In the genomic region with DNA sequence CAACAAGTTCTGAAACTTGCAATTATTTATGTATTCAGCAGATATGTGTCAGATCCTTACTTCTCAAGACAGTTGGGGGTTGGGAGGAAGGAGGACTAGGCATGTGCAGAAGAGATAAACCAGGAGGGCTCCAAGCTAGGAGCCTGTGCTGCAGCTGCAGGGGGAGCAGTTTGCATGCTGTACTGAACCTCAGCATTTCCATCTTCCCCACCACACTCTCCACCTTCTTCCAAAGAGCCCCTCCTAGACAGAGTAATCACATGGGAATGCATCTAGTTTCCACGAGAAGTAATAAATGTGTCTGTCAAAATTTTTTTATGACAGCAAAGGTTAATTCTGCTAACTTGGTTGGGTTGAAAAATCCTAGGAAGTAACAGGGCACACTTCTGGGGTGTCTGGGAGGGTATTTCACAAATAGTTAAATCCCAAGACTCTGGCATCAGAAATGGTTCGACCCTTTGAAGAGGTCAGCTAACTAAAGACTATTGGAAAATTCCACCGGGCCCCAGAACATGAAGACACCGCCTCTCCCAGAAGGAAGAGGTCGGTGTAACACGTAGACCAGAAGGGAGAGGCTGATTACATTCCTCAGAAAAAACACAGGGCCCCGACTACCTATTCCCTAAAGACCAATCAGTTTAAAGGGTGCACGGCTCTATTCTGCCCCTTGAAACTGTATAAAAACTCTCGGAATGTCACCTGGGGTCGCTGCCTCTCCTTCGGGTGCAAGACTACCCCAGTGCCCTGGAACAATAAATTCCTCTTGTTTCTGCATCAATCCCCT, we compare ENCODE assay signal across 20 mouse cellular contexts.
DNase-seq lines count a peak whose midpoint lies in the region; ATAC-seq and TF ChIP-seq lines count a peak whose summit lies in the region.
"Had no signal": no experiment of that assay in that cellular context is flagged by ENCODE, and none has a peak within 500 bp of the region (broad histone marks: within the 10 kb centered on the region; RNA-seq: fewer than 3 reads in every experiment).

No protein-coding gene starts in this region.

- no peak overlapping the region for H3K4me3 ChIP-seq in forebrain, postnatal 0 days (ENCODE audit: low read depth, low read length)
- H3K4me3 ChIP-seq in forebrain, embryonic 15.5 days = no peak overlapping the region
- no peak overlapping the region for H3K4me3 ChIP-seq in intestine, embryonic 14.5 days (ENCODE audit: low read depth, low read length)
- no peak overlapping the region for H3K4me3 ChIP-seq in intestine, postnatal 0 days (ENCODE audit: low read depth, low read length)
- H3K4me3 ChIP-seq in midbrain, postnatal 0 days (ENCODE audit: low read depth, low read length) = no peak overlapping the region
- H3K4me3 ChIP-seq in midbrain, embryonic 13.5 days (replicated peaks) = no peak overlapping the region
- no peak overlapping the region for H3K4me3 ChIP-seq in intestine, embryonic 15.5 days (replicated peaks)
- H3K4me3 ChIP-seq in heart, embryonic 11.5 days (ENCODE audit: low read depth, low read length) = no peak overlapping the region
- H3K4me3 ChIP-seq: forebrain, embryonic 12.5 days; gastrocnemius, adult 2 months; heart, embryonic 13.5 days had no signal

- no peak overlapping the region for H3K9ac ChIP-seq in forebrain, postnatal 0 days
- no peak overlapping the region for H3K9ac ChIP-seq in forebrain, embryonic 15.5 days (replicated peaks)
- no peak overlapping the region for H3K9ac ChIP-seq in intestine, embryonic 14.5 days (ENCODE audit: low read length)
- H3K9ac ChIP-seq in intestine, postnatal 0 days (ENCODE audit: low read depth, low read length) = no peak overlapping the region
- H3K9ac ChIP-seq in midbrain, postnatal 0 days (replicated peaks; ENCODE audit: low read length, poor library complexity, severe bottlenecking) = no peak overlapping the region
- H3K9ac ChIP-seq in midbrain, embryonic 13.5 days (replicated peaks) = no peak overlapping the region
- H3K9ac ChIP-seq in intestine, embryonic 15.5 days = no peak overlapping the region
- H3K9ac ChIP-seq in heart, embryonic 11.5 days (ENCODE audit: low read depth, low read length) = no peak overlapping the region
- H3K9ac ChIP-seq: forebrain, embryonic 12.5 days; heart, embryonic 13.5 days; hindbrain, embryonic 14.5 days had no signal

- H3K36me3 ChIP-seq in forebrain, postnatal 0 days (ENCODE audit: insufficient read depth) = no peaks in the 10 kb centered on the region
- H3K36me3 ChIP-seq in forebrain, embryonic 15.5 days = no peaks in the 10 kb centered on the region
- H3K36me3 ChIP-seq in intestine, embryonic 14.5 days (ENCODE audit: control insufficient read depth, insufficient read depth, low read length) = no peaks in the 10 kb centered on the region
- no peaks in the 10 kb centered on the region for H3K36me3 ChIP-seq in intestine, postnatal 0 days (ENCODE audit: control insufficient read depth, insufficient read depth)
- no peaks in the 10 kb centered on the region for H3K36me3 ChIP-seq in midbrain, postnatal 0 days (ENCODE audit: insufficient read depth, low read length)
- no peaks in the 10 kb centered on the region for H3K36me3 ChIP-seq in midbrain, embryonic 13.5 days
- no peaks in the 10 kb centered on the region for H3K36me3 ChIP-seq in intestine, embryonic 15.5 days
- H3K36me3 ChIP-seq in heart, embryonic 11.5 days (ENCODE audit: control insufficient read depth, insufficient read depth, low read length) = no peaks in the 10 kb centered on the region
- H3K36me3 ChIP-seq: forebrain, embryonic 12.5 days; heart, embryonic 13.5 days had no signal

- H3K27ac ChIP-seq in forebrain, postnatal 0 days (ENCODE audit: low read depth, low read length) = no peak overlapping the region
- H3K27ac ChIP-seq in forebrain, embryonic 15.5 days (replicated peaks) = no peak overlapping the region
- no peak overlapping the region for H3K27ac ChIP-seq in intestine, embryonic 14.5 days (ENCODE audit: low read depth)
- no peak overlapping the region for H3K27ac ChIP-seq in intestine, postnatal 0 days (ENCODE audit: low read depth, low read length)
- H3K27ac ChIP-seq in midbrain, postnatal 0 days (ENCODE audit: low read depth, low read length) = no peak overlapping the region
- no peak overlapping the region for H3K27ac ChIP-seq in midbrain, embryonic 13.5 days
- H3K27ac ChIP-seq in intestine, embryonic 15.5 days = peak overlapping the region; percentile 10; the same call in 1 of the 2 replicates
- H3K27ac ChIP-seq in heart, embryonic 11.5 days (ENCODE audit: low read depth, low read length) = no peak overlapping the region
- H3K27ac ChIP-seq: forebrain, embryonic 12.5 days; gastrocnemius, adult 2 months; heart, embryonic 13.5 days; hindbrain, embryonic 14.5 days had no signal

- no peak for DNase-seq in forebrain, postnatal 0 days
- DNase-seq in intestine, embryonic 14.5 days (ENCODE audit: low spot score) = peak; percentile 50
- DNase-seq in midbrain, postnatal 0 days (ENCODE audit: low spot score) = peak; percentile 28
- DNase-seq: adrenal gland, postnatal 14 days; cerebellum, adult 18-20 months; cerebellum, adult 9-11 months; gastrocnemius, adult 2 months; gastrocnemius, postnatal 25 days; heart, postnatal 36 days; kidney, adult 11 months had no signal

- H3K27me3 ChIP-seq in forebrain, postnatal 0 days (ENCODE audit: insufficient read depth, low read length) = no peaks in the 10 kb centered on the region
- no peaks in the 10 kb centered on the region for H3K27me3 ChIP-seq in forebrain, embryonic 15.5 days
- H3K27me3 ChIP-seq in intestine, embryonic 14.5 days (replicated peaks; ENCODE audit: control insufficient read depth, insufficient read depth, low read length) = no peaks in the 10 kb centered on the region
- no peaks in the 10 kb centered on the region for H3K27me3 ChIP-seq in intestine, postnatal 0 days (replicated peaks; ENCODE audit: control insufficient read depth, insufficient read depth, low read length)
- H3K27me3 ChIP-seq in midbrain, postnatal 0 days (ENCODE audit: insufficient read depth, low read length) = no peaks in the 10 kb centered on the region
- H3K27me3 ChIP-seq in midbrain, embryonic 13.5 days = no peaks in the 10 kb centered on the region
- H3K27me3 ChIP-seq in intestine, embryonic 15.5 days (replicated peaks) = no peaks in the 10 kb centered on the region
- H3K27me3 ChIP-seq in heart, embryonic 11.5 days (ENCODE audit: control insufficient read depth, insufficient read depth, low read length) = no peaks in the 10 kb centered on the region
- H3K27me3 ChIP-seq: forebrain, embryonic 12.5 days; heart, embryonic 13.5 days; Patski had no signal

- no peaks in the 10 kb centered on the region for H3K4me1 ChIP-seq in forebrain, postnatal 0 days (ENCODE audit: insufficient read depth)
- H3K4me1 ChIP-seq in forebrain, embryonic 15.5 days = no peaks in the 10 kb centered on the region
- H3K4me1 ChIP-seq in intestine, embryonic 14.5 days (replicated peaks; ENCODE audit: control insufficient read depth, insufficient read depth, low read length) = no peaks in the 10 kb centered on the region
- H3K4me1 ChIP-seq in intestine, postnatal 0 days (replicated peaks; ENCODE audit: control insufficient read depth, insufficient read depth, low read length) = no peaks in the 10 kb centered on the region
- H3K4me1 ChIP-seq in midbrain, postnatal 0 days (ENCODE audit: insufficient read depth, low read length) = no peaks in the 10 kb centered on the region
- 0 out of 2 replicates have a peak, but pooled peaks cover 3% of the 10 kb centered on the region for H3K4me1 ChIP-seq in midbrain, embryonic 13.5 days (replicated peaks)
- no peaks in the 10 kb centered on the region for H3K4me1 ChIP-seq in intestine, embryonic 15.5 days (replicated peaks)
- no peaks in the 10 kb centered on the region for H3K4me1 ChIP-seq in heart, embryonic 11.5 days (ENCODE audit: control insufficient read depth, insufficient read depth, low read length)
- H3K4me1 ChIP-seq: forebrain, embryonic 12.5 days; heart, embryonic 13.5 days had no signal

- WGBS in forebrain, postnatal 0 days = 87% methylated on average over 11 of the region's 11 CpGs
- WGBS in forebrain, embryonic 15.5 days = 92% methylated on average over 11 of the region's 11 CpGs
- 46% methylated on average over 11 of the region's 11 CpGs for WGBS in intestine, embryonic 14.5 days
- 38% methylated on average over 11 of the region's 11 CpGs for whole genome bisulfite sequencing in intestine, postnatal 0 days
- 86% methylated on average over 11 of the region's 11 CpGs for WGBS in midbrain, postnatal 0 days
- 88% methylated on average over 11 of the region's 11 CpGs for WGBS in midbrain, embryonic 13.5 days
- 43% methylated on average over 11 of the region's 11 CpGs for WGBS in intestine, embryonic 15.5 days
- 72% methylated on average over 11 of the region's 11 CpGs for WGBS in heart, embryonic 11.5 days (ENCODE audit: insufficient replicate concordance)

- TF ChIP-seq CTCF in forebrain, postnatal 0 days (IDR thresholded peaks at IDR 0.05; ENCODE audit: low read depth) = 0 out of 2 replicates have a peak, but pooled peaks have one; percentile 24
- no peak for TF ChIP-seq CTCF in intestine, postnatal 0 days (IDR thresholded peaks at IDR 0.05; ENCODE audit: low read depth)
- peak; percentile 29 for TF ChIP-seq CTCF in midbrain, postnatal 0 days (IDR thresholded peaks at IDR 0.05)

- H3K9me3 ChIP-seq in forebrain, postnatal 0 days (ENCODE audit: low read length) = no peaks in the 10 kb centered on the region
- no peaks in the 10 kb centered on the region for H3K9me3 ChIP-seq in forebrain, embryonic 15.5 days
- no peaks in the 10 kb centered on the region for H3K9me3 ChIP-seq in intestine, embryonic 14.5 days (ENCODE audit: control insufficient read depth, low read length)
- H3K9me3 ChIP-seq in intestine, postnatal 0 days (ENCODE audit: control insufficient read depth) = no peaks in the 10 kb centered on the region
- no peaks in the 10 kb centered on the region for H3K9me3 ChIP-seq in midbrain, postnatal 0 days (ENCODE audit: low read length)
- no peaks in the 10 kb centered on the region for H3K9me3 ChIP-seq in midbrain, embryonic 13.5 days
- no peaks in the 10 kb centered on the region for H3K9me3 ChIP-seq in intestine, embryonic 15.5 days
- H3K9me3 ChIP-seq in heart, embryonic 11.5 days (replicated peaks; ENCODE audit: control insufficient read depth, low read length) = no peaks in the 10 kb centered on the region
- H3K9me3 ChIP-seq: forebrain, embryonic 12.5 days; heart, embryonic 13.5 days had no signal

- ATAC-seq in forebrain, postnatal 0 days = peak; percentile 60; the same call in 1 of the 2 replicates
- ATAC-seq in forebrain, embryonic 15.5 days (replicated peaks) = no peak
- ATAC-seq in intestine, embryonic 14.5 days (replicated peaks; ENCODE audit: low FRiP score, low TSS enrichment, low read depth) = peak; percentile 74
- ATAC-seq in intestine, postnatal 0 days = no peak
- no peak for ATAC-seq in midbrain, postnatal 0 days (ENCODE audit: low FRiP score)
- ATAC-seq in midbrain, embryonic 13.5 days = no peak
- ATAC-seq in intestine, embryonic 15.5 days = peak; percentile 93
- ATAC-seq in heart, embryonic 11.5 days (replicated peaks; ENCODE audit: insufficient number of reproducible peaks, low FRiP score, low TSS enrichment) = no peak
- ATAC-seq: activated CD4-positive, CD25-positive, alpha-beta regulatory T cell, adult 4 months; Patski had no signal

- H3K4me2 ChIP-seq in forebrain, postnatal 0 days (ENCODE audit: low read depth) = no peak overlapping the region
- H3K4me2 ChIP-seq in forebrain, embryonic 15.5 days (replicated peaks) = no peak overlapping the region
- no peak overlapping the region for H3K4me2 ChIP-seq in intestine, embryonic 14.5 days (ENCODE audit: low read length)
- no peak overlapping the region for H3K4me2 ChIP-seq in intestine, postnatal 0 days (replicated peaks; ENCODE audit: low read depth)
- no peak overlapping the region for H3K4me2 ChIP-seq in midbrain, postnatal 0 days (ENCODE audit: low read depth, low read length, poor library complexity, severe bottlenecking)
- no peak overlapping the region for H3K4me2 ChIP-seq in midbrain, embryonic 13.5 days (replicated peaks)
- H3K4me2 ChIP-seq in intestine, embryonic 15.5 days (replicated peaks) = peak overlapping the region; percentile 0
- no peak overlapping the region for H3K4me2 ChIP-seq in heart, embryonic 11.5 days
- H3K4me2 ChIP-seq: forebrain, embryonic 12.5 days; heart, embryonic 13.5 days; hindbrain, embryonic 14.5 days had no signal

Comparison
In these comparisons a context has a peak if more than half of its experiments do, and no peak if none do; other contexts are left out.
1. ATAC-seq: peak in forebrain, postnatal 0 days (single experiment), intestine, embryonic 14.5 days (single experiment) and intestine, embryonic 15.5 days (single experiment); none in forebrain, embryonic 15.5 days (single experiment), intestine, postnatal 0 days (single experiment), midbrain, postnatal 0 days (single experiment), midbrain, embryonic 13.5 days (single experiment) and heart, embryonic 11.5 days (single experiment).